Mouse (Mus musculus) ES-Bruce4 (cell line): ENCODE measurements at regions not wholly inside any gene's neighbourhood (a gene's known extent, or its start where the extent isn't known, plus 50 kb on each side); places are given as distances from the start of the nearest gene placed in this dataset.

ENCODE experiments used
- CTCF ChIP-seq: IDR thresholded peaks from one replicate; pipeline ENCODE4 v1.8.1; 2011; ENCODE audit warnings: low read depth, low read length
- EP300 ChIP-seq: IDR thresholded peaks from 2 replicates; pipeline ENCODE4 v1.6.1; 2011; ENCODE audit warnings: low read depth, low read length; ENCODE audit not compliant: insufficient read depth
- POLR2A ChIP-seq: IDR thresholded peaks from one replicate; pipeline ENCODE4 v1.8.1; 2011; ENCODE audit warnings: low read length; ENCODE audit not compliant: insufficient read depth

DNA sequence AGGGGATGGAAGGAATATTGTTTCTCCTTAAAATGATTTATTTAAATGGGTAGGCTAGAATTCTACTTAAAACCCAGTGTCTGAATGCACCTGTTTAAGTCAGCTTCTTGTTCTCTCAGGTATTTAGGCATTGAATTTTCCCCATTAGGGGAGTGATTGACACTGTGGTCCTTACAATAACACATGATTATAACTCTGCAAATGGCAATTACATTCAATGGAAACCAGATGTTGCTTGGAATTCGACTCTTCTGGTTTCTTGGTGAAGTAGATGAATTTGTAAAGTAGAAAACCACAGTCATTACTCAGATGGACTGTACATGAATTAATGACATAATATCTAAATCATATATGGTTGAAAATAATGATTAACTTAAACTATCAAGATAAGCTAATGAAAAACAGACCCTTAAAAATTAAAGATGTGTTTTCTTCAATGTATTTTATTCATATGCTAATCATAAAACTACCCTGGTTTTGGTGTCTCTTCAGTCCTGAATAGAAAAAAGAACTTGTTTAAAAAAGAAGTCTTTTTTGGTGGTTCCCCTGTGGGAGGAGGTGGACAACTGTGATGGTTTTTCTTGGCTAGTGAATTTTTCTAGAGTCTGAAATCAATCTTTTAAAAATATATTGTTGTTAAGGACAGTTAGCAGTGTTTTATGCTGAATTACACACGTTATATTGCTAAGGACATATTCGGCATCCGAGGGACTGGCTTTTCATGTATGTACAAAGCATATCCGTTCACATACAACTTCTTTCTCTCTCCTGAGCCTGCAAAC lies 231.8 kb upstream of the Osr1 start:
- TF ChIP-seq EP300 (no peak), POLR2A (no peak), CTCF (no peak)
